Mouse (Mus musculus): ENCODE results near the gene Arsb.

GRCm38 (mm10) chr13:93816688-93817331, 45.4 kb downstream of the Arsb start:
- no peak for TF ChIP-seq CTCF (IDR thresholded peaks at IDR 0.05; ENCODE audit: low read depth, low read length)
- no peak for TF ChIP-seq POLR2A (IDR thresholded peaks at IDR 0.05; ENCODE audit: extremely low read depth, insufficient read depth, low read length)
